Mouse (Mus musculus) forebrain, embryonic 12.5 days (tissue): ENCODE results near the gene Gli3. TPM values are rescaled to one million over a fixed set of nuclear protein-coding genes. Genes with fewer than 3 reads are reported as not detected.

Experiments used
- ATAC-seq: fragments of 200-750 bp; cut with Nextera tagmentation; 2 replicates; pipeline ENCODE4 v1.8.0; 2017; ENCODE audit warnings: moderate TSS enrichment; ENCODE audit not compliant: low FRiP score
- H3K27ac ChIP-seq: fragments of 300-500 bp; sonication (generic); 2 replicates; pipeline ENCODE4 v1.5.1; 2016; ENCODE audit warnings: mild to moderate bottlenecking
- H3K27me3 ChIP-seq: fragments of 300-500 bp; sonication (generic); 2 replicates; pipeline ENCODE4 v1.6.1; 2016; ENCODE audit warnings: mild to moderate bottlenecking
- H3K36me3 ChIP-seq: fragments of 300-500 bp; sonication (generic); replicated peaks from 2 replicates; pipeline ENCODE4 v1.6.1; 2016; ENCODE audit warnings: mild to moderate bottlenecking
- H3K4me1 ChIP-seq: fragments of 300-500 bp; sonication (generic); 2 replicates; pipeline ENCODE4 v1.6.1; 2016
- H3K4me2 ChIP-seq: fragments of 300-500 bp; sonication (generic); 2 replicates; pipeline ENCODE4 v1.6.1; 2016; ENCODE audit warnings: mild to moderate bottlenecking, moderate library complexity
- H3K4me3 ChIP-seq: fragments of 300-500 bp; sonication (generic); replicated peaks from 2 replicates; pipeline ENCODE4 v1.5.1; 2016; ENCODE audit warnings: mild to moderate bottlenecking
- H3K9ac ChIP-seq: fragments of 300-500 bp; sonication (generic); 2 replicates; pipeline ENCODE4 v1.6.1; 2016; ENCODE audit warnings: mild to moderate bottlenecking
- H3K9me3 ChIP-seq: fragments of 300-500 bp; sonication (generic); 2 replicates; pipeline ENCODE4 v1.6.1; 2016
- WGBS: fragments of 180-500 bp; shearing (Covaris S2); methylation state at CpG from one replicate; pipeline ENCODE4 v1.1.7; 2016; 5-methylcytosine and 5-hydroxymethylcytosine counted together
- polyA plus RNA-seq: library from polyadenylated mRNA; unstranded; fragments of >200 nt; fragmentation: Nextera tagmentation; extraction: Ambion mirVana; gene quantifications from 2 replicates; pipeline ENCODE4 v1.2.1, GENCODE M21; 2016

Gene Gli3
- polyA plus RNA-seq, result 47.2 and 48.2 TPM in 2 replicates

DNA sequence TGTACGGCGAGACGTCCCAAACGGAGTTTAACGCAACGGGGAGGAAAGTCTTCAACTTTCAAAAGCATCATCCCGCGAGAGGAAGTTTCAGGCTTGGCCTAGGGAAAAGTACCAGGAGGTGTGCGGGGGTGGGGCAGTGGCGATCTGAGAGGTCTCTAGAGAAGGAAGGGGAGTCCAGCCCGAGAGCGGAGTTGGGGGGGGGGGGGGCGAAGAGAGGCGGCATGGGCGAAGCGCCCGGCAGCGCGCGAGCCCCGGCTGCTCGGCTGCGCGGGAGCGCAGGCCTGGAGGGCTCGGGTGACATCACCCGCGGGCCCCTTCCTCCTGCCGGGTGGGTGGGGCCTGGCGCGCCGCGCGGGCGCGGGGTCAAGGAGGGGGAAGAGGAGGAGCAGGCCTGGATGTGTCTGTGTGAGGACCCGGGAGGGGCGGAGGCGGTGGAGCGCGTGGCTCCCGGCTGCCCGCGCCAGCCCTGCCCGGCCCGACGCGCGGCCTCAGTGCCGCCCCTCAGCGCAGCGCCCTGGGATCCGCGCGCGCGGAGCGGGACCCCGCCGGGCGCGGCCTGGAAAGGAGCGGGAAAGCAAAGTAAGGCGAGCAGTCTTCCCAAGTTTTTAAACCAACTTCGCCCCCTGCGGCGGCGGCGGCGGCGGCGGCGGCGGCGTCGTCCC is at the start of gene Gli3:
Gli3 (plus strand) TSS at position 406 of the 662 bp plus-strand sequence.
- WGBS, result 1% methylated on average over 22 of the region's 76 CpGs
- H3K9ac ChIP-seq, result peak within 1 kb of the TSS; percentile 92

DNA sequence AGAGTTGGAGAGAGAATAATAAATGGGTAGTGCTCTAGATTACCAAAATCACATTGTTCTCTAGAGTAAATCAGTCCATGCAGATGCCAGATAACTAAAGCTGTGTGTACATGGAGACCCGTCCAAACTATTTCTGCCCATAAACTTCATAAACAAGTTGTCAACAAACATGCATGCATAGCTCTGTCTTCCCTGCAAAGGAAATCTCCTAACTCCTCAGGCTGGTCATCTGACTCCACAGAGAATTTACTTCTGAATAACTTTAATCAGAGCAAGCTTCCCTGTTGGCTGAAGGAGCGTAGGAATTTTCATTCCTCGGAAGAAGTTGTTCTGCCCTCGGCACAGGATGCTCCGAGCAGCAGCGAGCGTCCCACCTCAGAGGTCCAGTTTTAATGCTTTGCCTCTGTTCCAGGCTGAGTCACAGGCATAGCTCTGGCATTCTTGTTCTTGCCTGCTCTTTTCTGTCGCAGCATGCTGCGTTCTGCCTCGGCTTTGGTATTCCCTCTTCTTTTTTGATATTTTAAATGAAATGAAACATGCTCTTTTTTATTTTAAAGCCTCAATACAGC is 41.8 kb upstream of the Gli3 start:
- ATAC-seq, result no peak
- Histone ChIP-seq H3K4me1 (no peaks in the 10 kb centered on the region), H3K9ac (no peak overlapping the region), H3K4me2 (no peak overlapping the region), H3K9me3 (no peaks in the 10 kb centered on the region), H3K36me3 (no peaks in the 10 kb centered on the region), H3K27me3 (no peaks in the 10 kb centered on the region), H3K4me3 (no peak overlapping the region), H3K27ac (no peak overlapping the region)
- WGBS, result 62% methylated on average over 10 of the region's 10 CpGs

More for the DNA sequence above, at the start of gene Gli3:
- Histone ChIP-seq H3K4me1 (peaks cover 33% of the 10 kb centered on the region), H3K36me3 (no peaks in the 10 kb centered on the region), H3K27ac (peak within 1 kb of the TSS; percentile 99), H3K27me3 (no peaks in the 10 kb centered on the region), H3K9me3 (no peaks in the 10 kb centered on the region), H3K4me2 (peak within 1 kb of the TSS; percentile 68), H3K4me3 (peak within 1 kb of the TSS; percentile 94)
- ATAC-seq, result peak; percentile 94

- 85% methylated on average over 4 of the region's 4 CpGs for WGBS
- no peaks in the 10 kb centered on the region for H3K36me3 ChIP-seq
These were observed 21.0 kb upstream of the Gli3 start for GRCm38 (mm10) chr13:15442002-15442401.

DNA sequence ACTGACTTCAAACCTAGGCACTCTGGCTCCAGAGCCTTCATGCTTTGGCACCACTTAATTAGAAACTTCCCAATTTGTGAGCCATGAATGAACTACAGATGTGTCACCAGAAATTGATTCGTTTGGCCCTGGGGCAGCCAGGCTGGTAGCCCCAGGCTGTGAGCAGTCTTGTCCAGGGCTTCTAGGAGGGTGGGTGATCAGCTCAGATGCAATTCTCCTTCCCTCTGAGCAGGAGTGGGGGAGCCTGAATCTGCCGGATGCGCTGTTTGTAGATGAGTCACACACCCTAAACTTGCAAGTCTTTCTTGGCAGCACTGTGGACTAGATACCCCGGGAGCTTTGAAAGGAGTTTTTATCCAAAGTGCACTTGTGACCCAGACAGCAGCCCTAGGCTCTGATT is 18.7 kb upstream of the Gli3 start:
- H3K9me3 ChIP-seq, result no peaks in the 10 kb centered on the region
- H3K27me3 ChIP-seq, result no peaks in the 10 kb centered on the region
- 72% methylated on average over 4 of the region's 4 CpGs for WGBS
- peaks cover 2% of the 10 kb centered on the region; the same call in 1 of the 2 replicates for H3K4me1 ChIP-seq
- no peak overlapping the region for H3K27ac ChIP-seq
- H3K9ac ChIP-seq, result no peak overlapping the region
- H3K4me2 ChIP-seq, result no peak overlapping the region
- ATAC-seq, result no peak
- no peaks in the 10 kb centered on the region for H3K36me3 ChIP-seq
- no peak overlapping the region for H3K4me3 ChIP-seq

More at GRCm38 (mm10) chr13:15442002-15442401, 21.0 kb upstream of the Gli3 start:
- no peak for ATAC-seq
- Histone ChIP-seq H3K4me1 (peaks cover 2% of the 10 kb centered on the region; the same call in 1 of the 2 replicates), H3K9me3 (no peaks in the 10 kb centered on the region), H3K27ac (no peak overlapping the region), H3K9ac (no peak overlapping the region), H3K27me3 (no peaks in the 10 kb centered on the region), H3K4me2 (no peak overlapping the region), H3K4me3 (no peak overlapping the region)

DNA sequence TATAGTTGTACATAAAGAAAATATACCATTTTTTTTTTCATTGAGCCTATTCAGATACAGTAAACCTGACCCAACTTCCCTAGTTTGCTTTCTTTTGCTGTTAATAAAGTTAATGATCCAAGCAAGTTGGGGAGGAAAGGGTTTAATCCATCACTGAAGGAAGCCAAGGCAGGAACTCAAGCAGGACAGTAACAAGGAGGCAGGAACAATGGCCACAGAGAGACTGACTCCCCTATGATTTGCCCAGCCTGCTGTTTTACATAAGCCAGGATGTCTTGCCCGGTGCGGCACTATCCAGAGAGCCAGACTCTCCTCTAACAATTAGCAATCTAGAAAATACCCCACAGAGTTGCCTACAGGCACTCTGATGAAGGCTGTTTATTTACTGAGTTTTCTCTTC is 17.4 kb upstream of the Gli3 start:
- H3K36me3 ChIP-seq, result no peaks in the 10 kb centered on the region
- no peaks in the 10 kb centered on the region for H3K27me3 ChIP-seq

GRCm38 (mm10) chr13:15446004-15446403 is 17.0 kb upstream of the Gli3 start:
- Histone ChIP-seq H3K4me1 (peaks cover 2% of the 10 kb centered on the region; the same call in 1 of the 2 replicates), H3K27me3 (no peaks in the 10 kb centered on the region), H3K36me3 (no peaks in the 10 kb centered on the region), H3K4me3 (no peak overlapping the region), H3K27ac (no peak overlapping the region), H3K9ac (no peak overlapping the region), H3K4me2 (no peak overlapping the region), H3K9me3 (no peaks in the 10 kb centered on the region)
- WGBS, result 81% methylated on average over 8 of the region's 8 CpGs
- ATAC-seq, result no peak

More for the DNA sequence above, 17.4 kb upstream of the Gli3 start:
- no peak overlapping the region for H3K4me2 ChIP-seq
- 55% methylated on average over 2 of the region's 2 CpGs for WGBS
- ATAC-seq, result no peak
- no peak overlapping the region for H3K4me3 ChIP-seq
- no peak overlapping the region for H3K9ac ChIP-seq
- no peaks in the 10 kb centered on the region for H3K9me3 ChIP-seq
- peaks cover 2% of the 10 kb centered on the region; the same call in 1 of the 2 replicates for H3K4me1 ChIP-seq
- no peak overlapping the region for H3K27ac ChIP-seq

- Histone ChIP-seq H3K27me3 (no peaks in the 10 kb centered on the region), H3K27ac (no peak overlapping the region), H3K4me1 (peaks cover 2% of the 10 kb centered on the region; the same call in 1 of the 2 replicates), H3K36me3 (no peaks in the 10 kb centered on the region), H3K4me3 (no peak overlapping the region), H3K9me3 (no peaks in the 10 kb centered on the region), H3K4me2 (no peak overlapping the region), H3K9ac (no peak overlapping the region)
- ATAC-seq, result no peak
- WGBS, result 89% methylated on average over 7 of the region's 7 CpGs
These were observed 16.1 kb upstream of the Gli3 start for GRCm38 (mm10) chr13:15446782-15447564.

DNA sequence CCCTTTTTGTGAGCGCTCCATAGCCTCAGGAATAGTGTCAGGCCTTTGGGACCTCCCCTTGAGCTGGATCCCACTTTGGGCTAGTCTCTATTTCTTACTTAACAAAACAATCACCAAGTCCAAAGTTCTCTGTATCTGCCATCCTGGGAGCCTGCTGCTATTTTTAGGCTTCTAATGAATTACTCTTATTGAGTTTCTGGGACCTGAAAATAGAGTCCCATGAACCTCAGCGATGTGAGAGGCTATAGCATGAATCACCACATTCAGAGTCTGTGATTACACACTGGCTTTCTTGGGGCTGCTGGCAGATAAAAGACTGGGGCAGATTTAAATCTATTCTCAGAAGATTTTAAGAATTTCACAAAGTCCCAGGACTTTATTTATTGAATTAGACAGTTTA is 12.1 kb upstream of the Gli3 start:
- H3K4me2 ChIP-seq, result no peak overlapping the region
- no peak overlapping the region for H3K9ac ChIP-seq
- H3K4me1 ChIP-seq, result no peaks in the 10 kb centered on the region
- no peaks in the 10 kb centered on the region for H3K27me3 ChIP-seq
- ATAC-seq, result no peak
- 53% methylated on average over 2 of the region's 2 CpGs for WGBS
- no peak overlapping the region for H3K27ac ChIP-seq
- H3K9me3 ChIP-seq, result no peaks in the 10 kb centered on the region
- no peak overlapping the region for H3K4me3 ChIP-seq
- H3K36me3 ChIP-seq, result no peaks in the 10 kb centered on the region

- Histone ChIP-seq H3K4me1 (0 out of 2 replicates have a peak, but pooled peaks cover 4% of the 10 kb centered on the region), H3K36me3 (no peaks in the 10 kb centered on the region), H3K9ac (no peak overlapping the region), H3K4me3 (no peak overlapping the region), H3K27ac (no peak overlapping the region), H3K27me3 (no peaks in the 10 kb centered on the region), H3K9me3 (no peaks in the 10 kb centered on the region), H3K4me2 (no peak overlapping the region)
- WGBS, result 80% methylated on average over 5 of the region's 5 CpGs
- ATAC-seq, result no peak
These were observed 5.2 kb upstream of the Gli3 start for GRCm38 (mm10) chr13:15457841-15458240.

GRCm38 (mm10) chr13:15461926-15462325 is 1.1 kb upstream of the Gli3 start:
- H3K9me3 ChIP-seq, result no peaks in the 10 kb centered on the region
- WGBS, result 12% methylated on average over 7 of the region's 7 CpGs
- no peaks in the 10 kb centered on the region for H3K36me3 ChIP-seq
- H3K27me3 ChIP-seq, result no peaks in the 10 kb centered on the region
- ATAC-seq, result no peak
- peak overlapping the region; percentile 92 for H3K9ac ChIP-seq
- H3K27ac ChIP-seq, result peak overlapping the region; percentile 99
- peaks cover 22% of the 10 kb centered on the region for H3K4me1 ChIP-seq
- H3K4me2 ChIP-seq, result peak overlapping the region; percentile 68
- peak overlapping the region; percentile 94 for H3K4me3 ChIP-seq

GRCm38 (mm10) chr13:15463492-15464080 is 551 bp downstream of the Gli3 start:
- WGBS, result under 1% methylated on average over 45 of the region's 70 CpGs
- peak; percentile 79 for ATAC-seq
- peak overlapping the region; percentile 94 for H3K4me3 ChIP-seq
- H3K4me2 ChIP-seq, result peak overlapping the region; percentile 68
- H3K36me3 ChIP-seq, result no peaks in the 10 kb centered on the region
- no peaks in the 10 kb centered on the region for H3K27me3 ChIP-seq
- H3K27ac ChIP-seq, result peak overlapping the region; percentile 99
- H3K4me1 ChIP-seq, result peaks cover 39% of the 10 kb centered on the region
- H3K9ac ChIP-seq, result peak overlapping the region; percentile 92
- H3K9me3 ChIP-seq, result no peaks in the 10 kb centered on the region

DNA sequence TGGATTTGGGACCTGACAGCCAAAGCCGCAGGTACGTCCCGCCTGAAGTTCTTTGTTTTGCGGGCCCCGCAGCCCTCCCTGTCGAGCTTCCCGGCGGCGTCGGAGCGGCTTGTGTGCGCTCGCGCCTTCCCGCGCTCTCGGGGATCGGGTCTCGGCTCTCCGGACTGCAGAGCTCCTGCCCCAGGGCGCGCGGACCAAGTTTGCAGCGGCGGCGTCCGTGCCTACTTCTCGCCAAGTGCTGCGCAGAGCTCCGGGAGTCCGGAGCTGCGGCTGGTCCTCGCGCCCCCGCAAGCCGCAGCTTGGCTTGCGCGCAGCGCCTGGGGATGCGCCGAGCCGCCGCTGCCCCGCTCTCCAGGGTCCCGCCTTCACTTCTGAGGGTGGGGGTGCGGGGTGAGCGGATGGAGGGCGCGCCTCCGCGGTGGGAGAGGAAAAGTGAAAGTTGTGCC is 1.1 kb downstream of the Gli3 start:
- ATAC-seq, result no peak
- no peaks in the 10 kb centered on the region for H3K9me3 ChIP-seq
- peaks cover 42% of the 10 kb centered on the region for H3K4me1 ChIP-seq
- no peaks in the 10 kb centered on the region for H3K27me3 ChIP-seq
- H3K27ac ChIP-seq, result peak overlapping the region; percentile 99
- H3K4me3 ChIP-seq, result peak overlapping the region; percentile 94
- no peaks in the 10 kb centered on the region for H3K36me3 ChIP-seq
- WGBS, result under 1% methylated on average over 51 of the region's 51 CpGs
- peak overlapping the region; percentile 68 for H3K4me2 ChIP-seq
- H3K9ac ChIP-seq, result peak overlapping the region; percentile 92
